Mouse (Mus musculus) ovary, adult 18-20 months (tissue): ENCODE measurements around the gene Fnbp1.
"Not testable (repeated sequence)": the region's sequence is repeated elsewhere in the genome, so short reads cannot be mapped to it uniquely, and the experiment has no call there.

Experiments
- DNase-seq: peaks from one replicate; pipeline ENCODE4 v3.0.0; 2022; ENCODE audit warnings: low spot score, mixed read lengths

The Fnbp1 gene

DNA sequence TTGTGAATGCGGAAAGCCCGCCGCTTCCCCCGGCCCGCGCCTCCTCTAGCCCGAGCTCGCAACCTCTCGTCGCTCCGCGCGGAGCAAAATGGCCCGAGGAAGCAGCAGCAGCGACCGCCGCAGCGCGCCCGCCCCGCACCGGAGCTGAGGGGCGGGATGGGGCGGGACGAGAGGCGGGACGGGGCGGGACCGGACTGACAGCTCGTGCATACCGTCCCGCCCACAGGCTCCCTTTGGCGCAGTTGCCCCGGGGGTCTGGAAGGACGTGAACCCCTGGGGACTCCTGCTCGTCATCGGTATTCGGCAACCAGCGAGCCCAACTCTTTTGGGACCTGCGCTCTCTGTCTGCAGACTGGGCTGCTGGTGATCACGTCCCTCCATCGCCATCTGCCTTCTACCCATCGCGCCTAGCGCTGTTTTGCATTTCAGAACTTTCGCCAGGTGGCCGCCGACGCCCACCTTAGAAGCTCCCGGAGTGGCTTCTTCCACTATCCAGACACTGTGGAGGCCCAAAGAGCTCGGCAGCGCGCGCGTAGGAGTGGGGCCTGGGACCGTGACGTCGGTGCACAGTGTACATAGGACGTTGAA, at the start of gene Fnbp1:
Gene Fnbp1 (minus strand): TSS at position 142 of the 588 bp plus-strand sequence.
- DNase-seq = peak; percentile 71

GRCm38 (mm10) chr2:31189654-31190053, 47.8 kb upstream of the Fnbp1 start:
- no peak for DNase-seq

DNA sequence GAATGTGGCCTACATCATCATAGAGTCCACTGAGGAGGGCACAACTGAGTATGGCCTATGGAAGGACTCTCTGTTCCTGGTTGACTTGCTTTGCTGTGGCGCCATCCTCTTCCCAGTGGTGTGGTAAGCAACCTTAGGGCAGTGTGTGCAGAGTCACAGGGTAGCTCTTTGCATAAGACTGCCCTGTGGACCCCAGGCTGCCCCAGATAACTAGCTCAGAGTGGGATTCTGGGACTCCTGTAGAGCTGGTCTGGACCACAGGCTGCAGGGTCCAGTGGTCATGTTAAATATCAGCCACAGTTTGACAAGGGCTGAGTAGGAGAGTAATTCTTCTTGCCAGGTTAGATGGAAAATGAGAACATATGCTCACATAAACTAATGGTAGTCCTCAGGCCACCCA, 46.9 kb upstream of the Fnbp1 start:
- DNase-seq = no peak

DNA sequence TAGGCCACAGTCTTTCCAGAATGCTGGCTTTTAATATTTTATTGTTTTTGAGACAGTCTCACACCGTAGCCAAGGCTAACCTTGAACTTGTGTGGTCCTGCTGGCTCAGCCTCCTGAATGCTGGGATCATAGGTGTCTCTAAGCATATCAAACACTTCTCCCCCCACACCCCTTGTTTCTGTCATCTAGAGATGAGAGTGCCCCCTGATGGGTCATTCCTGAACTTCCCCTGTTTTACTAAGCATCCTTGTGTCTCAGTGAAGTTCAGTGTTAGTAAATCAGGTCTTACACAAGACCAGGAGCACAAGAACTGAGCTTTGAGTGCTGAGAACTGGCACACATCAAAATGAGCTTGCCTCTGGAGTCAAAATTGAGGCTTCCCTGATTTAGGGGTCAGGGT, 42.0 kb upstream of the Fnbp1 start:
- DNase-seq = no peak

GRCm38 (mm10) chr2:31182786-31183330, 41.0 kb upstream of the Fnbp1 start:
- DNase-seq = no peak

GRCm38 (mm10) chr2:31180081-31180551, 38.3 kb upstream of the Fnbp1 start:
- peak; percentile 17 for DNase-seq

GRCm38 (mm10) chr2:31179471-31179870, 37.7 kb upstream of the Fnbp1 start:
- no peak for DNase-seq

DNA sequence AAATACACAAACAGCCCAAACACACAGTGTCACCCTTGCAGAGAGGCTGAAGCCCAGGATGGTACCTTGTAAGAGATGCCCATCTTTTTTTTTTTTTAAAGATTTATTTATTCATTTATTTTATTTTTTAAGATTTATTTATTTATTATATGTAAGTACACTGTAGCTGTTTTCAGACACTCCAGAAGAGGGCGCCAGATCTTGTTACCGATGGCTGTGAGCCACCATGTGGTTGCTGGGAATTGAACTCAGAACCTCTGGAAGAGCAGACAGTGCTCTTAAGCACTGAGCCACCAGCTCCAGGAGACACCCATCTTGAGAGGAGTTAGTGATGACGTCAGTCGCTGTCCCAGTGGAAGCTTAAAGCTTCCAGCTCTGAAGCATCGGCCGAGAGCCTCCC, 36.8 kb upstream of the Fnbp1 start:
- DNase-seq = not testable (repeated sequence)

DNA sequence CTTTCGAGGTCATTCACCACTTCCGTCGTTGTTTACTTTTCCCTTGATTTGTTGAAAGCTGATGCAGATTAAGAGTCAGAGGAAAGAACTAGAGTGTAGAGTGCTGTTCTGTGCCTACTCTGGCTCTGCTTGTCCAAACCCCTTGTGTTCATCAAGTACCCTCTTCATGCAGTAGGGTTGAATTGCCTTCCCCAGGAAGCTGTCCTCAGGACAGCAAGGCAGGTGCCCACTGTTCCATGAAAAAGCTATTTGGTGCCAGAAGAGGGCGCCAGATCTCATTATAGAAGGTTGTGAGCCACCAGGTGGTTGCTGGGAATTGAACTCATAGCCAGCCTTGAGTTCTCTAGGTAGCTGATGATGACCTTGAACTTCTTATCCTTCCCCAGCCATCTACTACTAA, 31.5 kb upstream of the Fnbp1 start:
- no peak for DNase-seq

DNA sequence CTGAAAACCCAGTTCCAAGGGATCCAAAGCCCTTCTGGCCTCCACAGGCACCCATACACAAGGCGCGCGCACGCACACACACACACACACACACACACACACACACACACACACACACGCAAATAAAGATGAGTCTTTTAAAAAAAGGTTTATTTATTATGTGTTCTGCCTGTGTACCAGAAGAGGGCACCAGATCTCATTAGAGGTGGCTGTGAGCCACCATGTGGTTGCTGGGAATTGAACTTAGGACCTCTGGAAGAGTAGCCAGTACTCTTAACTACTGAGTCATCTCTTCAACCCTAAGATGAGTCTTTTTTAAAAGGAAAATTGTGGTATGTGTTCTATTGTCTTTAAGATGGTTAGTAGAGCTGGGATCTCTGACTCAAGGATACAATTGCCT, 30.7 kb upstream of the Fnbp1 start:
- no peak for DNase-seq

- DNase-seq = no peak
Measured at GRCm38 (mm10) chr2:31172001-31172400, 30.2 kb upstream of the Fnbp1 start.

DNA sequence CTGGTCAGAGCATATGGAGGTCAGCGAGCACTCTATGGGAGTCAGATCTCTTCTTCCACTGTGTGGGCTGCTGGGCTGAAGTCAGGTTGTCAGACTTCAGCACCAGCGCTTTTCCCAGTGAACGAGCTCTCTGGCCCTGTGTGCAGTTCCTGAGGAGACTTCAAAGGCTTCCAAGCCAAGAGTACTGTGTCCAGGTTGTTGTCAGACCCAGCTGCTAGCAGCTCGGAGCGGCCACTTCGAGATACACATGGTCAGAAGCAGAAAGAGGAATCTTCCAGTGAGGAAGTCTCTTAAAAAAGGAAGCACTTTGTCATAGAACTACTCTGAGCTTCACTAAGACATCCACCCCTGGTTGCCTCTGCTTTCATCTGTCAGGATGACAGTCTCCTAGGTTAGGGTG, 28.4 kb upstream of the Fnbp1 start:
- no peak for DNase-seq

- no peak for DNase-seq
Measured at GRCm38 (mm10) chr2:31169001-31169400, 27.2 kb upstream of the Fnbp1 start.

- not testable (repeated sequence) for DNase-seq
Measured at GRCm38 (mm10) chr2:31167571-31167970, 25.8 kb upstream of the Fnbp1 start.

GRCm38 (mm10) chr2:31165529-31165928, 23.7 kb upstream of the Fnbp1 start:
- no peak for DNase-seq

GRCm38 (mm10) chr2:31164841-31165455, 23.1 kb upstream of the Fnbp1 start:
- peak; percentile 12 for DNase-seq

DNA sequence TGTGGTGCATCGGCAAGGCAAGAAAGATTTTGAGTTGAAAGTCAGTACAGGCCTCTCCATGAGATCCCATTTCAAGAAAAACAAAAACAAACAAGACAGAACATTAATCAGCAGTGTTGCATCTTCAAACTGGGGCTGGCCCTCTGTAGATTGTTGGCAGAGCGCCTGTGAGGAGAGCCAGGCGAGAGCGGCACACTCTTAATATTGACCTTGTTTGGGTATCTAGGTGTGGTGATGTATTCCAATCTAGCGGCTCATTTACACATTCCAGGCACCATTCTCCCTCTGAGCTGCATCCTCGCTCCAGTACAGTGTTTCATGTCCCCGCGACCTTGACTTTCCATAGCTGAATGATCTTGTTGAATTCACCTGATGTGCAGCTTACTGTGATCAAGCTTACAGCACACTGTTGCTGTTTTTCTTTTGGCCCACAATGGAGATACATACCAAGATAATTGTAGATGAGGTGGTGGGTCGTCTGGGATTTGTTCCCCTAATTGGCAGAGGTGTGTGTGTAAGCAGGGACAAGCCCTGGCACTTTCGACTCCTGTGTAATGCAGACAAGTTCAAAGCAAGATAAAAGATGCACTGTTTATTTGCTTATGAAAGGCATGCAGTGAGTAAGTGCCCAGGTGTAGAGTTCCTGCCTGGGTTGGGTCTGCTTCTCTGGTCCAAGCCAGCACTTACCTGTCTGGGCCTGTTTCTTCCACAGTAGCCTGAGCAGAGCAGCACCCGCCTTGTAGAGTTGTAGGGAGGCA, 21.7 kb upstream of the Fnbp1 start:
- no peak for DNase-seq

DNA sequence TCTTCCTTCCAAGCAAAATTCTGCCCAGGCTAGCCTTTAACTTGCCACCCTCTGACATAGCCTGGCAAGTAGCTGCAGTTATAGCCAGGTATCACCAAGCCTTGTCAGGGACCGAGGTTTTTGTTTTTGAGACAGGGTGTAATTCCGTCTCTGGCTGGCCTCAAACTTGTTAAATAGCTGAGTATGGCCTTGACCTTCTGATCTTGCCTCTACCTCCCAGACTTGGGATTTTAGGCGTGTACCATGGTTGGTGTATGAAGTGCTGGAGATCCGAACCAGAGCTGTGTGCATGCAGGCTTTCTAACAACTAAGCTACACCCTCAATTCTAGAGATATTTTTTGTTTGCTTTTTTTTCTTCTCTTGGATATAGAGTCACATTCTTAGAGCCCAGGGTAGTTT, 19.8 kb upstream of the Fnbp1 start:
- no peak for DNase-seq

- DNase-seq = no peak
Measured at GRCm38 (mm10) chr2:31160147-31160920, 18.5 kb upstream of the Fnbp1 start.

DNA sequence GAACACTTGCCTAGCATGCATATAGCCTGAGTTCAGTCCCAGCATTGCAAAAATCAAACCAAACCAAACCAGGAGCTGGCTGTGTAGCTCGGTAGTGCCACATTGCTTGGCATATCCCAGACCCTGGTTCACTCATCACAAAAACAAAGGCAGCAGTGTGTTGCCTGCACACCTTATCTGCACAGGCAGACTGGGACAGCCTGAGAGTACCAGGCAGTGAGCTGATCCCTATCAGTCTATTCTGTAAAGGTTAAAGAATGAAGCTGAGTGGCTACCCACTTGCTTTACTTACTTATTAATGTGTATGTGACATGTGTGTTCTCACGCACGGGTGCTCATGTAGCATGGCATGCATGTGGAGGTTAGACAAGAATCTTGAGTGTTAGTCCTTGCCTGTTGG, 15.0 kb upstream of the Fnbp1 start:
- DNase-seq = no peak

- DNase-seq = peak; percentile 74
Measured at GRCm38 (mm10) chr2:31151892-31152812, 10.3 kb upstream of the Fnbp1 start, which contains the start of gene Gpr107. Gpr107 (plus strand) TSS chr2:31152316.
